Mouse (Mus musculus) neural tube, embryonic 10.5 days (tissue): Measurements from ENCODE around the gene Camta1.
A peak's percentile ranks its signal among the peaks of the same experiment; 100 is the strongest.

Experiments used
- DNase-seq: peaks from one replicate; pipeline ENCODE4 v3.0.0-alpha.2; 2017; ENCODE audit warnings: low spot score; ENCODE audit errors: extremely low spot score

Camta1 gene

GRCm38 (mm10) chr4:151389345-151389744 is 472.3 kb downstream of the Camta1 start:
- DNase-seq: no peak

GRCm38 (mm10) chr4:151386701-151387451 is 474.8 kb downstream of the Camta1 start:
- DNase-seq: peak; percentile 57

GRCm38 (mm10) chr4:151385985-151386700 is 475.5 kb downstream of the Camta1 start:
- DNase-seq: no peak

- DNase-seq: no peak
Observed at GRCm38 (mm10) chr4:151377731-151378130, 483.9 kb downstream of the Camta1 start.

GRCm38 (mm10) chr4:151376234-151376633 is 485.4 kb downstream of the Camta1 start:
- no peak for DNase-seq

GRCm38 (mm10) chr4:151372855-151373566 is 488.7 kb downstream of the Camta1 start:
- no peak for DNase-seq

- no peak for DNase-seq
Observed at GRCm38 (mm10) chr4:151366941-151367545, 494.6 kb downstream of the Camta1 start.

- no peak for DNase-seq
Observed at GRCm38 (mm10) chr4:151360976-151361673, 500.6 kb downstream of the Camta1 start.

GRCm38 (mm10) chr4:151355505-151355904 is 506.2 kb downstream of the Camta1 start:
- DNase-seq: peak; percentile 39

- DNase-seq: no peak
Observed at GRCm38 (mm10) chr4:151352791-151353190, 508.9 kb downstream of the Camta1 start.

GRCm38 (mm10) chr4:151352249-151352648 is 509.4 kb downstream of the Camta1 start:
- no peak for DNase-seq

- no peak for DNase-seq
Observed at GRCm38 (mm10) chr4:151351757-151352156, 509.9 kb downstream of the Camta1 start.

- no peak for DNase-seq
Observed at GRCm38 (mm10) chr4:151347620-151348019, 514.1 kb downstream of the Camta1 start.

GRCm38 (mm10) chr4:151346673-151347072 is 515.0 kb downstream of the Camta1 start:
- no peak for DNase-seq

- no peak for DNase-seq
Observed at GRCm38 (mm10) chr4:151344811-151345210, 516.9 kb downstream of the Camta1 start.

- no peak for DNase-seq
Observed at GRCm38 (mm10) chr4:151339421-151339820, 522.3 kb downstream of the Camta1 start.

- DNase-seq: no peak
Observed at GRCm38 (mm10) chr4:151338931-151339330, 522.7 kb downstream of the Camta1 start.

GRCm38 (mm10) chr4:151337543-151337942 is 524.1 kb downstream of the Camta1 start:
- no peak for DNase-seq

GRCm38 (mm10) chr4:151336413-151336812 is 525.3 kb downstream of the Camta1 start:
- no peak for DNase-seq

GRCm38 (mm10) chr4:151334951-151335742 is 526.5 kb downstream of the Camta1 start:
- DNase-seq: peak; percentile 67
